Mouse (Mus musculus) testis, adult 2 months (tissue): ENCODE measurements around the gene Ssh1. TPM values are rescaled to one million over a fixed set of nuclear protein-coding genes. Genes with fewer than 3 reads are reported as not detected.

Source experiments
- H3K27ac ChIP-seq: fragments of 200-500 bp; 2 replicates; pipeline ENCODE4 v1.5.1; 2012; ENCODE audit warnings: low read depth, low read length; ENCODE audit not compliant: control insufficient read depth, insufficient read depth
- H3K27me3 ChIP-seq: fragments of 200-500 bp; 2 replicates; pipeline ENCODE4 v1.6.1; 2012; ENCODE audit warnings: mild to moderate bottlenecking, low read length, moderate library complexity; ENCODE audit not compliant: control insufficient read depth, insufficient read depth
- H3K36me3 ChIP-seq: fragments of 200-500 bp; 2 replicates; pipeline ENCODE4 v1.6.1; 2012; ENCODE audit warnings: mild to moderate bottlenecking, low read length; ENCODE audit not compliant: control insufficient read depth, insufficient read depth
- H3K4me1 ChIP-seq: fragments of 200-500 bp; 2 replicates; pipeline ENCODE4 v1.6.1; 2012; ENCODE audit warnings: low read length; ENCODE audit not compliant: control insufficient read depth, insufficient read depth
- H3K4me3 ChIP-seq: fragments of 200-500 bp; 2 replicates; pipeline ENCODE4 v1.5.1; 2012; ENCODE audit warnings: low read depth, mild to moderate bottlenecking, low read length, moderate library complexity, mixed read lengths; ENCODE audit not compliant: control insufficient read depth
- CTCF ChIP-seq: fragments of 200-500 bp; IDR thresholded peaks from 2 replicates; pipeline ENCODE4 v1.5.1; 2012; ENCODE audit warnings: low read depth, mild to moderate bottlenecking, inconsistent platforms, low read length, moderate library complexity; ENCODE audit not compliant: control insufficient read depth, insufficient read depth, insufficient replicate concordance
- POLR2A ChIP-seq: fragments of 200-500 bp; IDR thresholded peaks from 2 replicates; pipeline ENCODE4 v1.6.1; 2012; ENCODE audit warnings: low read depth, mild to moderate bottlenecking, inconsistent platforms, low read length, moderate library complexity; ENCODE audit not compliant: control insufficient read depth
- polyA plus RNA-seq: library from polyadenylated mRNA; depleted of rRNA; stranded (reverse); fragments of >200 nt; gene quantifications from 2 replicates; pipeline ENCODE4 v1.2.3, GENCODE M21; 2012

Gene Ssh1
- polyA plus RNA-seq, 1 experiment: 5.0 TPM

GRCm38 (mm10) chr5:113984025-113984740, 9.5 kb downstream of the Ssh1 start:
- TF ChIP-seq POLR2A (no peak), CTCF (no peak)
- no peaks in the 10 kb centered on the region for H3K36me3 ChIP-seq
- H3K4me1 ChIP-seq: peaks cover 4% of the 10 kb centered on the region
- no peaks in the 10 kb centered on the region for H3K27me3 ChIP-seq
- no peak overlapping the region for H3K4me3 ChIP-seq
- no peak overlapping the region for H3K27ac ChIP-seq

GRCm38 (mm10) chr5:113983541-113983940, 10.2 kb downstream of the Ssh1 start:
- H3K4me1 ChIP-seq: peaks cover 4% of the 10 kb centered on the region
- no peaks in the 10 kb centered on the region for H3K27me3 ChIP-seq
- TF ChIP-seq CTCF (no peak), POLR2A (no peak)
- H3K27ac ChIP-seq: no peak overlapping the region
- H3K4me3 ChIP-seq: no peak overlapping the region
- no peaks in the 10 kb centered on the region for H3K36me3 ChIP-seq

GRCm38 (mm10) chr5:113981843-113982242, 11.9 kb downstream of the Ssh1 start:
- peaks cover 4% of the 10 kb centered on the region for H3K4me1 ChIP-seq
- no peaks in the 10 kb centered on the region for H3K27me3 ChIP-seq
- TF ChIP-seq CTCF (no peak), POLR2A (no peak)
- no peaks in the 10 kb centered on the region for H3K36me3 ChIP-seq
- no peak overlapping the region for H3K27ac ChIP-seq
- H3K4me3 ChIP-seq: no peak overlapping the region

GRCm38 (mm10) chr5:113981171-113981570, 12.5 kb downstream of the Ssh1 start:
- Histone ChIP-seq H3K4me3 (no peak overlapping the region), H3K36me3 (no peaks in the 10 kb centered on the region), H3K27me3 (no peaks in the 10 kb centered on the region), H3K27ac (no peak overlapping the region), H3K4me1 (peaks cover 2% of the 10 kb centered on the region)
- TF ChIP-seq POLR2A (no peak), CTCF (no peak)

GRCm38 (mm10) chr5:113980511-113980910, 13.2 kb downstream of the Ssh1 start:
- no peak overlapping the region for H3K4me3 ChIP-seq
- no peaks in the 10 kb centered on the region; the same call in none of the 2 replicates for H3K4me1 ChIP-seq
- no peaks in the 10 kb centered on the region for H3K36me3 ChIP-seq
- H3K27ac ChIP-seq: no peak overlapping the region
- no peaks in the 10 kb centered on the region for H3K27me3 ChIP-seq
- TF ChIP-seq CTCF (no peak), POLR2A (no peak)

GRCm38 (mm10) chr5:113977309-113977708, 16.4 kb downstream of the Ssh1 start:
- H3K36me3 ChIP-seq: no peaks in the 10 kb centered on the region
- H3K27me3 ChIP-seq: no peaks in the 10 kb centered on the region
- peak overlapping the region; percentile 7; the same call in 1 of the 2 replicates for H3K27ac ChIP-seq
- no peak overlapping the region for H3K4me3 ChIP-seq
- 0 out of 2 replicates have a peak, but pooled peaks have one; percentile 14 for TF ChIP-seq POLR2A
- TF ChIP-seq CTCF: no peak
- H3K4me1 ChIP-seq: no peaks in the 10 kb centered on the region; the same call in none of the 2 replicates

- no peaks in the 10 kb centered on the region for H3K36me3 ChIP-seq
- H3K4me3 ChIP-seq: no peak overlapping the region
- H3K27me3 ChIP-seq: no peaks in the 10 kb centered on the region
- TF ChIP-seq CTCF (no peak), POLR2A (no peak)
- no peaks in the 10 kb centered on the region; the same call in none of the 2 replicates for H3K4me1 ChIP-seq
- H3K27ac ChIP-seq: no peak overlapping the region
Measured at GRCm38 (mm10) chr5:113976597-113976996, 17.1 kb downstream of the Ssh1 start.

- no peaks in the 10 kb centered on the region for H3K27me3 ChIP-seq
- TF ChIP-seq POLR2A (no peak), CTCF (no peak)
- H3K4me1 ChIP-seq: no peaks in the 10 kb centered on the region; the same call in none of the 2 replicates
- H3K36me3 ChIP-seq: no peaks in the 10 kb centered on the region
- H3K4me3 ChIP-seq: no peak overlapping the region
- H3K27ac ChIP-seq: no peak overlapping the region
Measured at GRCm38 (mm10) chr5:113975538-113976215, 18.0 kb downstream of the Ssh1 start.
